In genomic region chr8:120751226-120752081, GRCm38 (mm10) we compare ENCODE assay signal across 10 mouse cellular contexts. TPM values are rescaled to one million over a fixed set of nuclear protein-coding genes. Genes with fewer than 3 reads are reported as not detected.
A peak's percentile ranks its signal among the peaks of the same experiment; 100 is the strongest.
DNase-seq lines count a peak whose midpoint lies in the region; ATAC-seq and TF ChIP-seq lines count a peak whose summit lies in the region.
"Had no signal": no experiment of that assay in that cellular context is flagged by ENCODE, and none has a peak within 500 bp of the region (broad histone marks: within the 10 kb centered on the region; RNA-seq: fewer than 3 reads in every experiment).

No protein-coding gene starts in this region.

- 63% methylated on average over 21 of the region's 21 CpGs for WGBS in lung, postnatal 0 days
- 63% methylated on average over 21 of the region's 21 CpGs for WGBS in intestine, postnatal 0 days
- WGBS in limb, embryonic 15.5 days = 61% methylated on average over 21 of the region's 21 CpGs

- H3K4me1 ChIP-seq in lung, postnatal 0 days (ENCODE audit: insufficient read depth, low read depth, low read length) = peaks cover 6% of the 10 kb centered on the region; the same call in 1 of the 2 replicates
- H3K4me1 ChIP-seq in intestine, postnatal 0 days (replicated peaks; ENCODE audit: control insufficient read depth, insufficient read depth, low read length) = peaks cover 8% of the 10 kb centered on the region
- H3K4me1 ChIP-seq in limb, embryonic 15.5 days = peaks cover 13% of the 10 kb centered on the region

- no peak for ATAC-seq in lung, postnatal 0 days
- no peak for ATAC-seq in intestine, postnatal 0 days
- no peak for ATAC-seq in limb, embryonic 15.5 days (ENCODE audit: insufficient number of reproducible peaks, low FRiP score, low TSS enrichment, low read depth)
- no peak for ATAC-seq in erythroblast, adult 5-6 weeks (replicated peaks; ENCODE audit: low FRiP score, poor library complexity, severe bottlenecking)
- ATAC-seq: forebrain, embryonic 16.5 days had no signal

- H3K27ac ChIP-seq in lung, postnatal 0 days (ENCODE audit: low read length) = no peak overlapping the region
- H3K27ac ChIP-seq in intestine, postnatal 0 days (ENCODE audit: low read depth, low read length) = peak overlapping the region; percentile 74
- H3K27ac ChIP-seq in limb, embryonic 15.5 days = no peak overlapping the region
- H3K27ac ChIP-seq: neural tube, embryonic 13.5 days had no signal

- H3K9me3 ChIP-seq in lung, postnatal 0 days (ENCODE audit: low read length) = no peaks in the 10 kb centered on the region
- no peaks in the 10 kb centered on the region for H3K9me3 ChIP-seq in intestine, postnatal 0 days (ENCODE audit: control insufficient read depth)
- no peaks in the 10 kb centered on the region for H3K9me3 ChIP-seq in limb, embryonic 15.5 days
- H3K9me3 ChIP-seq: neural tube, embryonic 13.5 days had no signal

- peak overlapping the region; percentile 22; the same call in 1 of the 2 replicates for H3K4me2 ChIP-seq in lung, postnatal 0 days (replicated peaks; ENCODE audit: low read depth, low read length)
- H3K4me2 ChIP-seq in intestine, postnatal 0 days (replicated peaks; ENCODE audit: low read depth) = peak overlapping the region; percentile 24
- H3K4me2 ChIP-seq in limb, embryonic 15.5 days = 0 out of 2 replicates have a peak overlapping the region, but pooled peaks have one; percentile 10
- H3K4me2 ChIP-seq: neural tube, embryonic 13.5 days had no signal

- no peaks in the 10 kb centered on the region for H3K36me3 ChIP-seq in lung, postnatal 0 days (ENCODE audit: insufficient read depth, low read length)
- peaks cover 72% of the 10 kb centered on the region for H3K36me3 ChIP-seq in intestine, postnatal 0 days (ENCODE audit: control insufficient read depth, insufficient read depth)
- no peaks in the 10 kb centered on the region for H3K36me3 ChIP-seq in limb, embryonic 15.5 days
- H3K36me3 ChIP-seq: neural tube, embryonic 13.5 days had no signal

- TF ChIP-seq EP300 in lung, postnatal 0 days (IDR thresholded peaks at IDR 0.05) = no peak

- no peak for DNase-seq in lung, postnatal 0 days (ENCODE audit: low spot score)
- DNase-seq in lung, postnatal 4 days = no peak
- peak; percentile 74 for DNase-seq in thymus, postnatal 25 days
- no peak for DNase-seq in cerebellum, postnatal 25 days
- DNase-seq: cerebellum, adult 9-10 months had no signal

- peak; percentile 37 for TF ChIP-seq CTCF in lung, postnatal 0 days (IDR thresholded peaks at IDR 0.05)
- peak; percentile 38 for TF ChIP-seq CTCF in intestine, postnatal 0 days (IDR thresholded peaks at IDR 0.05; ENCODE audit: low read depth)

- H3K4me3 ChIP-seq in lung, postnatal 0 days (ENCODE audit: low read depth, low read length) = no peak overlapping the region
- H3K4me3 ChIP-seq in intestine, postnatal 0 days (ENCODE audit: low read depth, low read length) = no peak overlapping the region
- H3K4me3 ChIP-seq in limb, embryonic 15.5 days = no peak overlapping the region
- H3K4me3 ChIP-seq: neural tube, embryonic 13.5 days had no signal

- no peaks in the 10 kb centered on the region for H3K27me3 ChIP-seq in lung, postnatal 0 days (replicated peaks; ENCODE audit: insufficient read depth, low read length)
- H3K27me3 ChIP-seq in intestine, postnatal 0 days (replicated peaks; ENCODE audit: control insufficient read depth, insufficient read depth, low read length) = no peaks in the 10 kb centered on the region
- peaks cover 13% of the 10 kb centered on the region for H3K27me3 ChIP-seq in limb, embryonic 15.5 days

- no peak overlapping the region for H3K9ac ChIP-seq in lung, postnatal 0 days (replicated peaks; ENCODE audit: low read depth)
- H3K9ac ChIP-seq in intestine, postnatal 0 days (ENCODE audit: low read depth, low read length) = peak overlapping the region; percentile 34; the same call in 1 of the 2 replicates
- H3K9ac ChIP-seq in limb, embryonic 15.5 days = no peak overlapping the region
- H3K9ac ChIP-seq: neural tube, embryonic 13.5 days had no signal

RNA-seq across cellular contexts. Expression of gene Irf8, which starts 15.3 kb away (rescaled TPM):
- 36.0 and 36.4 TPM in 2 replicates for polyA plus RNA-seq in lung, postnatal 0 days (2015; fragmentation: Nextera tagmentation; extraction: Ambion mirVana)
- 79.5 and 92.3 TPM in 2 replicates for polyA plus RNA-seq in intestine, postnatal 0 days (2015; fragmentation: Nextera tagmentation; extraction: Ambion mirVana)
- 5.9 and 8.8 TPM in 2 replicates for polyA plus RNA-seq in limb, embryonic 15.5 days (2015; fragmentation: Nextera tagmentation; extraction: Ambion mirVana)
- 14.6 and 17.5 TPM in 2 replicates for total RNA-seq in erythroblast, adult 5-6 weeks (2015; ENCODE audit: low replicate concordance)
- 21.6 and 24.6 TPM in 2 replicates for total RNA-seq in erythroblast, adult 5-6 weeks (2017; ENCODE audit: low replicate concordance)
